Mouse (Mus musculus): ENCODE measurements around the gene Cebpb.

- no peak for TF ChIP-seq CTCF (IDR thresholded peaks at IDR 0.05; ENCODE audit: low read depth, low read length)
- TF ChIP-seq POLR2A (IDR thresholded peaks at IDR 0.05; ENCODE audit: borderline replicate concordance, low read depth, low read length) = no peak
Observed at GRCm38 (mm10) chr2:167719520-167719919, 30.8 kb downstream of the Cebpb start.
